Mouse (Mus musculus): ENCODE data around the gene Slc7a8.

Gene Slc7a8

DNA sequence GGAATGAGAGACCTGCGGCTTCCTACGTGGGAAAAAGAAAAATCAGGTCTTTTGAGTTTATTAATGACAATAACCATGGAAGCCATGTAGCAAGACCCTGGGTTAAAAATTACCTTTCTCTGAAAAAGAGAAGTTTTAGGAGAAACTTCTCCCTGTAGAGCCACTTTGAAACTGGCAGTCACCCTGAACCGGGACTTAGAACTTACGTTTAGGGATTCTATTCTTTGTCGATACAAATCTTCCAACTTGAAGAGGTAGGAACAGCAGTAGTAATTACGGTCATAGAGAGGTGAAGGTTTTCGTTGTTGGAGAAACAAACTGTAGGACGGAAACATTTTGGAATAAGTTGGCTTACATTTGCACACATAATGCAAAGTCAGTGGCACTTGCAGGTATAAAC lies 94.5 kb downstream of the Slc7a8 start:
- no peak for DNase-seq

GRCm38 (mm10) chr14:54686522-54687143 lies 95.1 kb downstream of the Slc7a8 start, which contains the start of gene Acin1:
Acin1 (minus strand) TSS chr14:54686931.
- DNase-seq: peak; percentile 100

GRCm38 (mm10) chr14:54686063-54686521 lies 95.7 kb downstream of the Slc7a8 start, which contains the start of gene 1700123O20Rik:
1700123O20Rik (plus strand) TSS chr14:54686216.
- DNase-seq: no peak

- DNase-seq: no peak
Observed at GRCm38 (mm10) chr14:54685471-54685870, 96.3 kb downstream of the Slc7a8 start.

DNA sequence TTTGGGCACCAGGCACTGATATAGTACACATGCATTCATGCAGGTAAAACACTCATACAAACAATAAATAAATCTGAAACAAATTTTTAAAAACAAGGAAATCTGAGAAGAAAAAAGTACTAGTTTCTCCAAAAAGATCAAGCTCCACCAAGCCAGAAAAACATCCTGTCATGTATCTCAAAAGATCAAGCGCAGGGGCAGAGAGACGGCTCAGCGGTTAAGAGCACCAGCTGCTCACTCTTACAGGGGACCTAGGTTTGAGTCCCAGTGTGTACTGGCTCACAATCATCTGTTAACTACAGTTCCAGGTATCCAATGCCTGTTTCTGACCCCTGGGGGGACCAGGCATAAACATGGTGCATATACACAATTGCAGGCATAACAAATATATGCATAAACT lies 99.3 kb downstream of the Slc7a8 start:
- DNase-seq: no peak

DNA sequence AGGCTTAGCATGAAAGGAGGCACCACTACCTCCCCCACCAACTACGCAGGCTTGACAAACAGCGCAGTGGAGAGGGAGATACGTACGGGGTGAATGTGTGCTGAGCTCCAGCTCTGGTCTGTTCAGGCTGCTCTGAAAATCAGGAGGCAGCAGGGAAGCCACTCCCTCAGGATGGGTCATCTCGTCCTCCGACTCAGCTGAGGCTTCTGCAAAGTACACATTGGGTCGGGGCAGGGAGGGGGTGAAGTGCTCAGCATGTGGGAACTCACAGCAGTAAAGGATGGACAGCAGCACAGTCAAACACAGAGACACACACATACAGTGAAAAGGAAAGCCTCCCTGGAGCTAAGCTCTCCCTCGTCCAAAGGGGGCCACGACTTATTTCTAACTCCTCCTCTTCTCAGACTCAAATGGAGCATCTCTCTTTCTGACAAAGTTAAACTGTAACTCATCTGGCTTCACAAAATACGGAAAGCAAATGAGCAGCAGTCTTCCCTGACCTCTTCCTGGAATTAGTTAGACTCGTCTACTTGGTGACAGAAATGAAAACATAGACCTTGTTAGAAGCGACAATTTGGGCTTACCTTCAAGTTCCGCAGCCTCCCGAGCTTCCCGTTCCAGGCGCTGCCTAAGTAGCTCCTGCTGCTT lies 103.0 kb downstream of the Slc7a8 start:
- DNase-seq: no peak

DNA sequence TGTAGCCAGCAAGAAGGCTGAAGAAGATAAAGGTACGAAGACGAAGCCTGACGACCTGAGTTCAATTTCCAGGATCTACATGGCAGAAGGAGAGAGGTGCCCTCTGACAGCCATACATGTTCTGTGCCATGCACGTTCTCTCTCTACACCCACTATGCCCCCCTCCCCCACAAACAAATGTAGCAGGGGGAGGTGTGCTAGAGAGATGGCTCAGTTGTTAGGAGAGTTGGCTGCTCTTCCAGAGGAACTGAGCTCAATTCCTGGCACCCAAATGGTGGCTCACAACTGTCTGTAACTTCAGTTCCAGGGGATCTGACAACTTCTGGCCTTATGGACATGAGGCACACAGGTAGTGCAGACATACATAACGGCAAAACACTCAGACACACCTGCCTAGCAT lies 105.5 kb downstream of the Slc7a8 start:
- DNase-seq: no peak

DNA sequence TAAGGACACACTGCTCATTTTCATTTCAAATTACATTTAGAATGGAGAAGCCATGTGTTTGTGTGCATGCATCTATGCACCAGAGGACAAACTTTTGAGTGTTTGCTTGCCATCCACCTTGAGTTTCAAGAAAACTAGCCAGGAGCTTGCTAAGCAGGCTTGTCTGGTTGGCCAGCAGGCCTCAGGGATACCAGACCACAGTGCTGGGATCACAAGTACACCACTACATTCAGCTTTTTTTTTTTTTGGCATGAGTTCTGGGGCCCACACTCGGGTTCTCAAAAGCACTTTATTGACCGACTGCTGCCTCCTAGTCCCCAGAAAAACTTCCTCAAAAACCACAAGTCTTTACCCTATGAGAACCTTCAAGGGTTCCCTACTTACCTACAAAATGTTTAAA lies 107.4 kb downstream of the Slc7a8 start:
- DNase-seq: no peak

All from cerebellum, adult 9-11 months (tissue).